In the genomic region with DNA sequence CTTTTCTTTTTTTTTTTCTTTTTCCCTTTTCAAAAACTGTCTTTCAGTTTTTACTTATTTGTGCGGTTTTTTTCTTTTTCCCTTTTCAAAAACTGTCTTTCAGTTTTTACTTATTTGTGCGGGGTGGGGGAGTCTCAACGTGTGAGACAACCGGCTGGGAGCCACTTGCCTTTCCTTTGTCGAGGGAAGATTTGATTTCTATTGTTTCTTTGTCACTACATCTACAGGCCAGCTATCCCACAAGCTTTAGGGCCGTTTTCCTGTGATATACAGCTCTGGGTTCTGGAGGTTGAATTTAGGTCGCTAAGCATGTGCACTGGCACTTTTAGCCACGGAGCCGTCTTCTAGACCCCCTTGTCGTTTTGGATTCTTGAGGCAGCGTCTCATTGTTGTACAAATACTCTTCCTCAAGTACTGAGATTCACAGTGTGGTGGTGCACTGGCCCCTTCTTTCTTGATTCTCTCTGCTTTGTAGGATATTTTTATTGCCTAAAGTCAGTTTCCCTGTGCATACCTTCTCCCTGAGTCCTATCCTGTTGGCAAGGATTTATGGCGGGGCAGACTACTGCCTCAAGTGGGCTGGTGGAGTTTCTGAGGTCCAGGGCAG, we compare ENCODE assay signal across 14 mouse cellular contexts. TPM values are rescaled to one million over a fixed set of nuclear protein-coding genes. Genes with fewer than 3 reads are reported as not detected.
DNase-seq lines count a peak whose midpoint lies in the region; ATAC-seq and TF ChIP-seq lines count a peak whose summit lies in the region.
"Had no signal": no experiment of that assay in that cellular context is flagged by ENCODE, and none has a peak within 500 bp of the region (broad histone marks: within the 10 kb centered on the region; RNA-seq: fewer than 3 reads in every experiment).

No protein-coding gene starts in this region.

- no peak for ATAC-seq in heart, postnatal 0 days (ENCODE audit: insufficient read depth, low read depth)
- ATAC-seq in neural tube, embryonic 15.5 days (ENCODE audit: low FRiP score): no peak
- no peak for ATAC-seq in embryonic facial prominence, embryonic 14.5 days (ENCODE audit: low read depth)
- ATAC-seq in neural tube, embryonic 13.5 days (ENCODE audit: low read depth): no peak
- no peak for ATAC-seq in liver, embryonic 11.5 days (replicated peaks; ENCODE audit: low FRiP score)
- ATAC-seq: forebrain, postnatal 0 days had no signal

- H3K9me3 ChIP-seq in heart, postnatal 0 days (replicated peaks; ENCODE audit: control insufficient read depth, low read length): no peaks in the 10 kb centered on the region
- no peaks in the 10 kb centered on the region for H3K9me3 ChIP-seq in neural tube, embryonic 15.5 days (replicated peaks)
- H3K9me3 ChIP-seq in embryonic facial prominence, embryonic 14.5 days (ENCODE audit: control insufficient read depth, low read length): no peaks in the 10 kb centered on the region
- H3K9me3 ChIP-seq in neural tube, embryonic 13.5 days: no peaks in the 10 kb centered on the region
- no peaks in the 10 kb centered on the region for H3K9me3 ChIP-seq in liver, embryonic 11.5 days (ENCODE audit: control insufficient read depth, low read length)

- peak overlapping the region; percentile 35 for H3K4me2 ChIP-seq in heart, postnatal 0 days (ENCODE audit: low read depth, low read length)
- no peak overlapping the region for H3K4me2 ChIP-seq in neural tube, embryonic 15.5 days
- H3K4me2 ChIP-seq in embryonic facial prominence, embryonic 14.5 days (ENCODE audit: low read depth, low read length): peak overlapping the region; percentile 28
- H3K4me2 ChIP-seq in neural tube, embryonic 13.5 days: peak overlapping the region; percentile 31
- H3K4me2 ChIP-seq in liver, embryonic 11.5 days: no peak overlapping the region

- peaks cover 60% of the 10 kb centered on the region for H3K4me1 ChIP-seq in heart, postnatal 0 days (ENCODE audit: control insufficient read depth, insufficient read depth)
- H3K4me1 ChIP-seq in neural tube, embryonic 15.5 days: 0 out of 2 replicates have a peak, but pooled peaks cover 4% of the 10 kb centered on the region
- peaks cover 12% of the 10 kb centered on the region for H3K4me1 ChIP-seq in embryonic facial prominence, embryonic 14.5 days (ENCODE audit: control insufficient read depth, insufficient read depth, low read length)
- H3K4me1 ChIP-seq in neural tube, embryonic 13.5 days (replicated peaks): peaks cover 14% of the 10 kb centered on the region
- peaks cover 4% of the 10 kb centered on the region; the same call in 1 of the 2 replicates for H3K4me1 ChIP-seq in liver, embryonic 11.5 days (replicated peaks; ENCODE audit: control insufficient read depth, insufficient read depth, low read length)

- peak overlapping the region; percentile 92 for H3K27ac ChIP-seq in heart, postnatal 0 days (ENCODE audit: low read depth)
- no peak overlapping the region for H3K27ac ChIP-seq in neural tube, embryonic 15.5 days (replicated peaks)
- H3K27ac ChIP-seq in embryonic facial prominence, embryonic 14.5 days (replicated peaks; ENCODE audit: low read depth, low read length): no peak overlapping the region; the same call in 1 of the 2 replicates
- H3K27ac ChIP-seq in neural tube, embryonic 13.5 days (replicated peaks): no peak overlapping the region
- H3K27ac ChIP-seq in liver, embryonic 11.5 days (ENCODE audit: low read depth, low read length): no peak overlapping the region
- H3K27ac ChIP-seq: liver, embryonic 14.5 days; macrophage had no signal

- TF ChIP-seq EP300 in heart, postnatal 0 days (IDR thresholded peaks at IDR 0.05; ENCODE audit: low read depth): no peak

- DNase-seq in heart, postnatal 0 days (ENCODE audit: low spot score): no peak
- no peak for DNase-seq in heart, postnatal 10 days
- DNase-seq in neural tube, embryonic 10.5 days (ENCODE audit: extremely low spot score, low spot score): peak; percentile 31
- no peak for DNase-seq in embryonic facial prominence, embryonic 14.5 days (ENCODE audit: low spot score)
- DNase-seq in liver, embryonic 11.5 days (ENCODE audit: low spot score): no peak
- DNase-seq in adrenal gland, postnatal 4 days (ENCODE audit: low spot score in 2 of 2): no peak
- DNase-seq: forebrain, postnatal 0 days; layer of hippocampus, postnatal 36 days; right cerebral cortex, postnatal 4 days had no signal

- peak overlapping the region; percentile 21; the same call in 1 of the 2 replicates for H3K9ac ChIP-seq in heart, postnatal 0 days (replicated peaks; ENCODE audit: low read depth, low read length)
- no peak overlapping the region for H3K9ac ChIP-seq in neural tube, embryonic 15.5 days (replicated peaks)
- no peak overlapping the region for H3K9ac ChIP-seq in embryonic facial prominence, embryonic 14.5 days (ENCODE audit: low read depth, low read length)
- no peak overlapping the region for H3K9ac ChIP-seq in neural tube, embryonic 13.5 days
- no peak overlapping the region for H3K9ac ChIP-seq in liver, embryonic 11.5 days (ENCODE audit: low read depth, low read length)
- H3K9ac ChIP-seq: forebrain, postnatal 0 days; liver, embryonic 14.5 days had no signal

- H3K36me3 ChIP-seq in heart, postnatal 0 days (replicated peaks; ENCODE audit: control insufficient read depth, insufficient read depth, low read length): no peaks in the 10 kb centered on the region
- no peaks in the 10 kb centered on the region for H3K36me3 ChIP-seq in neural tube, embryonic 15.5 days
- no peaks in the 10 kb centered on the region for H3K36me3 ChIP-seq in embryonic facial prominence, embryonic 14.5 days (ENCODE audit: control insufficient read depth, insufficient read depth, low read length)
- H3K36me3 ChIP-seq in neural tube, embryonic 13.5 days: no peaks in the 10 kb centered on the region
- no peaks in the 10 kb centered on the region for H3K36me3 ChIP-seq in liver, embryonic 11.5 days (ENCODE audit: control insufficient read depth, insufficient read depth, low read length)

- H3K27me3 ChIP-seq in heart, postnatal 0 days (ENCODE audit: control insufficient read depth, insufficient read depth, low read length): no peaks in the 10 kb centered on the region
- no peaks in the 10 kb centered on the region for H3K27me3 ChIP-seq in neural tube, embryonic 15.5 days (replicated peaks)
- no peaks in the 10 kb centered on the region for H3K27me3 ChIP-seq in embryonic facial prominence, embryonic 14.5 days (replicated peaks; ENCODE audit: control insufficient read depth, insufficient read depth, low read length)
- H3K27me3 ChIP-seq in neural tube, embryonic 13.5 days: no peaks in the 10 kb centered on the region; the same call in 1 of the 2 replicates
- no peaks in the 10 kb centered on the region for H3K27me3 ChIP-seq in liver, embryonic 11.5 days (replicated peaks; ENCODE audit: control insufficient read depth, insufficient read depth, low read length)
- H3K27me3 ChIP-seq: CH12.LX had no signal

- TF ChIP-seq CTCF in heart, postnatal 0 days (IDR thresholded peaks at IDR 0.05; ENCODE audit: low read depth): no peak

- intact Hi-C loops in heart, postnatal 10 days (cut with DNase I): no loop called here

- 0 out of 2 replicates have a peak overlapping the region, but pooled peaks have one; percentile 15 for H3K4me3 ChIP-seq in heart, postnatal 0 days (ENCODE audit: low read depth, low read length)
- no peak overlapping the region for H3K4me3 ChIP-seq in neural tube, embryonic 15.5 days (replicated peaks)
- no peak overlapping the region for H3K4me3 ChIP-seq in embryonic facial prominence, embryonic 14.5 days (ENCODE audit: low read depth, low read length)
- no peak overlapping the region for H3K4me3 ChIP-seq in neural tube, embryonic 13.5 days
- no peak overlapping the region for H3K4me3 ChIP-seq in liver, embryonic 11.5 days (ENCODE audit: low read depth, low read length)

- 15% methylated on average over 12 of the region's 12 CpGs for WGBS in heart, postnatal 0 days
- WGBS in neural tube, embryonic 15.5 days: 7% methylated on average over 12 of the region's 12 CpGs
- 18% methylated on average over 12 of the region's 12 CpGs for WGBS in embryonic facial prominence, embryonic 14.5 days
- 5% methylated on average over 12 of the region's 12 CpGs for WGBS in neural tube, embryonic 13.5 days
- 28% methylated on average over 12 of the region's 12 CpGs for WGBS in liver, embryonic 11.5 days

RNA-seq across cellular contexts. Expression of a gene that starts 12.1 kb away (rescaled TPM):
- total RNA-seq in heart, postnatal 0 days (2014; rRNA removed; ENCODE audit: low replicate concordance): 94.5 and 121 TPM in 2 replicates
- polyA plus RNA-seq in heart, postnatal 0 days (2015; fragmentation: Nextera tagmentation; extraction: Ambion mirVana): 108 and 117 TPM in 2 replicates
- total RNA-seq in heart, postnatal 10 days (2021): 10 to 100 TPM; 54.4 to 57.7 TPM
- polyA plus RNA-seq in neural tube, embryonic 15.5 days (2015; fragmentation: Nextera tagmentation; extraction: Ambion mirVana): 3.1 and 4.9 TPM in 2 replicates
- 13.6 and 13.8 TPM in 2 replicates for polyA plus RNA-seq in embryonic facial prominence, embryonic 14.5 days (2014; fragmentation: Nextera tagmentation; extraction: Ambion mirVana)
- 6.2 and 6.3 TPM in 2 replicates for polyA plus RNA-seq in neural tube, embryonic 13.5 days (2015; fragmentation: Nextera tagmentation; extraction: Ambion mirVana)
- polyA plus RNA-seq in liver, embryonic 11.5 days (2014; fragmentation: Nextera tagmentation; extraction: Ambion mirVana): 34.8 and 36.5 TPM in 2 replicates
- 10 to 100 TPM; 45.2 to 45.6 TPM for total RNA-seq in adrenal gland, postnatal 4 days (2021)

RNA-seq across cellular contexts. Expression of a gene that starts 26.3 kb away (rescaled TPM):
- total RNA-seq in heart, postnatal 0 days (2014; rRNA removed; ENCODE audit: low replicate concordance): 317 and 350 TPM in 2 replicates
- 293 TPM in 2 replicates for polyA plus RNA-seq in heart, postnatal 0 days (2015; fragmentation: Nextera tagmentation; extraction: Ambion mirVana)
- total RNA-seq in heart, postnatal 10 days (2021): 100 to 1,000 TPM; 269 to 276 TPM
- 383 and 395 TPM in 2 replicates for polyA plus RNA-seq in neural tube, embryonic 15.5 days (2015; fragmentation: Nextera tagmentation; extraction: Ambion mirVana)
- polyA plus RNA-seq in embryonic facial prominence, embryonic 14.5 days (2014; fragmentation: Nextera tagmentation; extraction: Ambion mirVana): 203 and 214 TPM in 2 replicates
- 381 and 389 TPM in 2 replicates for polyA plus RNA-seq in neural tube, embryonic 13.5 days (2015; fragmentation: Nextera tagmentation; extraction: Ambion mirVana)
- 119 and 123 TPM in 2 replicates for polyA plus RNA-seq in liver, embryonic 11.5 days (2014; fragmentation: Nextera tagmentation; extraction: Ambion mirVana)
- 100 to 1,000 TPM; 173 to 180 TPM for total RNA-seq in adrenal gland, postnatal 4 days (2021)

RNA-seq across cellular contexts. Expression of a gene that starts 54.6 kb away (rescaled TPM):
- 7.1 and 32.7 TPM in 2 replicates for total RNA-seq in heart, postnatal 0 days (2014; rRNA removed; ENCODE audit: low replicate concordance)
- 2.5 and 2.6 TPM in 2 replicates for polyA plus RNA-seq in heart, postnatal 0 days (2015; fragmentation: Nextera tagmentation; extraction: Ambion mirVana)
- 1 to 10 TPM; 1.9 to 2.4 TPM for total RNA-seq in heart, postnatal 10 days (2021)
- polyA plus RNA-seq in neural tube, embryonic 15.5 days (2015; fragmentation: Nextera tagmentation; extraction: Ambion mirVana): 2.7 and 4.7 TPM in 2 replicates
- 5.9 and 7.2 TPM in 2 replicates for polyA plus RNA-seq in embryonic facial prominence, embryonic 14.5 days (2014; fragmentation: Nextera tagmentation; extraction: Ambion mirVana)
- 3.1 and 3.2 TPM in 2 replicates for polyA plus RNA-seq in neural tube, embryonic 13.5 days (2015; fragmentation: Nextera tagmentation; extraction: Ambion mirVana)
- 16.4 and 18.0 TPM in 2 replicates for polyA plus RNA-seq in liver, embryonic 11.5 days (2014; fragmentation: Nextera tagmentation; extraction: Ambion mirVana)
- total RNA-seq in adrenal gland, postnatal 4 days (2021): 1 to 10 TPM; 4.8 to 4.9 TPM

Comparison
In these comparisons a context has a peak if more than half of its experiments do, and no peak if none do; other contexts are left out.
1. H3K4me2 ChIP-seq: peak in heart, postnatal 0 days (single experiment), embryonic facial prominence, embryonic 14.5 days (single experiment) and neural tube, embryonic 13.5 days (single experiment); none in neural tube, embryonic 15.5 days (single experiment) and liver, embryonic 11.5 days (single experiment).